Mouse (Mus musculus): ENCODE results near the gene Eml4. TPM values are rescaled to one million over a fixed set of nuclear protein-coding genes. Genes with fewer than 3 reads are reported as not detected.

Eml4 gene
- polyA plus RNA-seq, 1 experiment from 2014 or later = 31.1 TPM

GRCm38 (mm10) chr17:83394013-83394412 is 43.3 kb downstream of the Eml4 start:
- no peak overlapping the region for H3K4me2 ChIP-seq
- 0 out of 2 replicates have a peak, but pooled peaks cover 4% of the 10 kb centered on the region for H3K4me1 ChIP-seq
- ATAC-seq (ENCODE audit: insufficient read depth, low FRiP score, low read depth) = no peak
- no peaks in the 10 kb centered on the region for H3K36me3 ChIP-seq
- no peak overlapping the region for H3K9ac ChIP-seq
- no peak overlapping the region for H3K27ac ChIP-seq
- no peaks in the 10 kb centered on the region for H3K9me3 ChIP-seq
- H3K27me3 ChIP-seq (replicated peaks) = no peaks in the 10 kb centered on the region
- no peak overlapping the region for H3K4me3 ChIP-seq (replicated peaks)
- WGBS = 78% methylated on average over 3 of the region's 3 CpGs

GRCm38 (mm10) chr17:83397571-83398100 is 46.9 kb downstream of the Eml4 start:
- Histone ChIP-seq H3K4me1 (0 out of 2 replicates have a peak, but pooled peaks cover 4% of the 10 kb centered on the region), H3K9me3 (no peaks in the 10 kb centered on the region), H3K9ac (no peak overlapping the region), H3K36me3 (no peaks in the 10 kb centered on the region), H3K4me3 (replicated peaks) (no peak overlapping the region), H3K27me3 (replicated peaks) (no peaks in the 10 kb centered on the region), H3K4me2 (no peak overlapping the region), H3K27ac (peak overlapping the region; percentile 63)
- ATAC-seq (ENCODE audit: insufficient read depth, low FRiP score, low read depth) = no peak
- WGBS = 44% methylated on average over 6 of the region's 6 CpGs

GRCm38 (mm10) chr17:83398756-83399155 is 48.0 kb downstream of the Eml4 start:
- Histone ChIP-seq H3K27ac (no peak overlapping the region), H3K4me1 (0 out of 2 replicates have a peak, but pooled peaks cover 4% of the 10 kb centered on the region), H3K4me3 (replicated peaks) (no peak overlapping the region), H3K27me3 (replicated peaks) (no peaks in the 10 kb centered on the region), H3K9ac (no peak overlapping the region), H3K36me3 (no peaks in the 10 kb centered on the region), H3K4me2 (no peak overlapping the region), H3K9me3 (no peaks in the 10 kb centered on the region)
- ATAC-seq (ENCODE audit: insufficient read depth, low FRiP score, low read depth) = no peak
- 90% methylated on average over 1 of the region's 1 CpGs for WGBS

- Histone ChIP-seq H3K9ac (no peak overlapping the region), H3K4me1 (no peaks in the 10 kb centered on the region), H3K9me3 (no peaks in the 10 kb centered on the region), H3K36me3 (no peaks in the 10 kb centered on the region), H3K4me3 (replicated peaks) (no peak overlapping the region), H3K27ac (no peak overlapping the region), H3K27me3 (replicated peaks) (no peaks in the 10 kb centered on the region), H3K4me2 (no peak overlapping the region)
- 67% methylated on average over 4 of the region's 4 CpGs for WGBS
- ATAC-seq (ENCODE audit: insufficient read depth, low FRiP score, low read depth) = no peak
These were observed 79.9 kb downstream of the Eml4 start for GRCm38 (mm10) chr17:83430607-83431006.

DNA sequence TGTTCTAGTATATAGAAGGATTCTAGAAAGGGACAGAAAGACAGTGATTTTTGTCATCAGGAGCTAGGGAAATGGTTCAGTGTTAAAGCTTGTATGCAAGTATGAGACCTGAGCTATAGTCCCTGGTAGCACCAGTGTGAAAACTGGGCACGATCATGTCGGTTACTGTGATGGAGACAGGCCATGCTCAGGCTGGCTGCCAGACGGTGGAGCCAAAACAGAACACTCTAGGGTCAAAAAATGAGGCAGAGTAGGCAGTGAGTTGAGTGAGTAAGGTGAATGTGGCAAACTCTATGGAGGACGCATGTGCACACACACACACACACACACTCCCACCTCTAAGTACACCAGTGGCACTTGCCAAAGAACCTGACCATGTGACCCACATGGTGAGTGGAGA is 92.7 kb downstream of the Eml4 start:
- H3K36me3 ChIP-seq = peaks cover 17% of the 10 kb centered on the region
- H3K27ac ChIP-seq = no peak overlapping the region
- H3K4me3 ChIP-seq (replicated peaks) = no peak overlapping the region
- H3K27me3 ChIP-seq (replicated peaks) = no peaks in the 10 kb centered on the region
- no peak overlapping the region for H3K4me2 ChIP-seq
- WGBS = 87% methylated on average over 4 of the region's 4 CpGs
- H3K9me3 ChIP-seq = no peaks in the 10 kb centered on the region
- no peaks in the 10 kb centered on the region for H3K4me1 ChIP-seq
- H3K9ac ChIP-seq = no peak overlapping the region
- no peak for ATAC-seq (ENCODE audit: insufficient read depth, low FRiP score, low read depth)

- Histone ChIP-seq H3K36me3 (peaks cover 11% of the 10 kb centered on the region), H3K9ac (no peak overlapping the region), H3K27ac (no peak overlapping the region), H3K9me3 (no peaks in the 10 kb centered on the region), H3K4me2 (no peak overlapping the region), H3K4me1 (no peaks in the 10 kb centered on the region), H3K27me3 (replicated peaks) (no peaks in the 10 kb centered on the region), H3K4me3 (replicated peaks) (no peak overlapping the region)
- WGBS = 79% methylated on average over 2 of the region's 2 CpGs
- no peak for ATAC-seq (ENCODE audit: insufficient read depth, low FRiP score, low read depth)
These were observed 98.9 kb downstream of the Eml4 start for GRCm38 (mm10) chr17:83449583-83449982.

GRCm38 (mm10) chr17:83451367-83451766 is 100.6 kb downstream of the Eml4 start:
- Histone ChIP-seq H3K4me3 (replicated peaks) (no peak overlapping the region), H3K27me3 (replicated peaks) (no peaks in the 10 kb centered on the region), H3K36me3 (peaks cover 11% of the 10 kb centered on the region), H3K27ac (no peak overlapping the region), H3K9me3 (no peaks in the 10 kb centered on the region), H3K4me1 (no peaks in the 10 kb centered on the region), H3K4me2 (no peak overlapping the region), H3K9ac (no peak overlapping the region)
- ATAC-seq (ENCODE audit: insufficient read depth, low FRiP score, low read depth) = no peak
- 85% methylated on average over 8 of the region's 8 CpGs for whole genome bisulfite sequencing

DNA sequence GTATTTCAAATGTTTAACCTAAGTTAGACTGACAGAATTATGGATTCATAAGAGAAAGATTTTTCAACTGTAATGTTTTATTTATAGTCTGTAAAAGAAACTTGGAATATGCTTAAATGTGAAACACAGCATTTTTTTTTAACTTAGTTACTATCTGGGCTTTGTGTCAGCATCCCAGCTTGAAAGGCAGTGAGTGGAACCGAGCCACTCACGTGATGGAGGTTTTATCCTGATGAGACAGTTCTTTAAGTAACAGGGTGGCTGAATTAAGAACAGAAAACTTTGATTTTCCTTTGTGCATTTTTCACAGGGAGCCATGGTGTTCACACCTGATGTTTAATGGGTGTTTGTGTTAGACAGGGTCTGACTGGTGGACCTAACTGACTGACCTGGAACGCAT is 101.1 kb downstream of the Eml4 start:
- 92% methylated on average over 3 of the region's 3 CpGs for WGBS
- Histone ChIP-seq H3K9me3 (no peaks in the 10 kb centered on the region), H3K4me3 (replicated peaks) (no peak overlapping the region), H3K9ac (no peak overlapping the region), H3K27me3 (replicated peaks) (no peaks in the 10 kb centered on the region), H3K4me2 (no peak overlapping the region), H3K27ac (no peak overlapping the region), H3K4me1 (no peaks in the 10 kb centered on the region), H3K36me3 (peaks cover 12% of the 10 kb centered on the region)
- ATAC-seq (ENCODE audit: insufficient read depth, low FRiP score, low read depth) = no peak

DNA sequence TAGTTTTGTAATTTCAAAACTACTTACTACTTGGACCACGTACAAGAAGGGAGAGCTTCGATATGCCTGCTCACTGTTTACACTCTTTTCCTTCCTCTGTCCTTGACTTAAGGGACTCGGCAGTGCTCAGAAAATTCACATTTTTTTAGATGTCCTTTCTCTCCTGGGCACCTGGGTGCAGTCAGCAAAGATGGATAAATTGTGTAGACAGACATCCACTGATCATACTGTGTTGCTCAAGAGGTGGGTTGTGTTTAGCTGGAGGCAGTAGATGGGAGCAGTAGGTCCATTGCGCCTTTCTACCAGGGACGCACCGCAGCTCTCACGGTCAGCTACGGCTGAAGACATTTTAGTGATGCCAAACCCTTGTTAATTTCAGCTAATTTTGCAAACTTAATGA is 101.7 kb downstream of the Eml4 start:
- WGBS = 94% methylated on average over 8 of the region's 8 CpGs

GRCm38 (mm10) chr17:83453587-83453986 is 102.9 kb downstream of the Eml4 start:
- Histone ChIP-seq H3K9me3 (no peaks in the 10 kb centered on the region), H3K27ac (no peak overlapping the region), H3K4me2 (no peak overlapping the region), H3K36me3 (peaks cover 18% of the 10 kb centered on the region), H3K9ac (no peak overlapping the region), H3K27me3 (replicated peaks) (no peaks in the 10 kb centered on the region), H3K4me1 (no peaks in the 10 kb centered on the region), H3K4me3 (replicated peaks) (no peak overlapping the region)
- ATAC-seq (ENCODE audit: insufficient read depth, low FRiP score, low read depth) = no peak
- WGBS = 68% methylated on average over 5 of the region's 5 CpGs

More for the DNA sequence above, 101.7 kb downstream of the Eml4 start:
- Histone ChIP-seq H3K27ac (no peak overlapping the region), H3K36me3 (peaks cover 18% of the 10 kb centered on the region), H3K4me1 (no peaks in the 10 kb centered on the region), H3K27me3 (replicated peaks) (no peaks in the 10 kb centered on the region), H3K4me3 (replicated peaks) (no peak overlapping the region), H3K9me3 (no peaks in the 10 kb centered on the region), H3K9ac (no peak overlapping the region), H3K4me2 (no peak overlapping the region)
- no peak for ATAC-seq (ENCODE audit: insufficient read depth, low FRiP score, low read depth)

DNA sequence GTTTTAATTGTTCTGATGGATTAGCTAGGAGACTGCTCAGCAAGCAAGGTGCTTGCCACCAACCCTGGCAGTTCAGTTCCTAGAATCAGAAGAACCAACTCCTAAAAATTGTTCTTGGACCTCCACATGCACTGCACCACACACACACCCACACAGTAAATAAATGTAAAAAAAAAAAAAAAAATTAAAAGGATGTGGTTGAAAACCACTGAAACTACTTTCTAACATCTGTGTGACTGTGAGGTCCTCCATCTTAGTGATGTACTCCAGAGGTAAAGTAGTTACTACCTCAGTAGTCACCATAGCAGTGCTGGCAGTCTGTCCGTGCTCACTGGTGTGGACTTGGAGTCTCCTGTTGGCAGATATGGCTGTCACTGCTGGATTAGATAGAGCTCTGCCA is 106.5 kb downstream of the Eml4 start:
- WGBS = 85% methylated on average over 1 of the region's 1 CpGs
- Histone ChIP-seq H3K9ac (no peak overlapping the region), H3K4me1 (no peaks in the 10 kb centered on the region), H3K4me2 (no peak overlapping the region), H3K27ac (no peak overlapping the region), H3K36me3 (peaks cover 19% of the 10 kb centered on the region), H3K4me3 (replicated peaks) (no peak overlapping the region), H3K9me3 (no peaks in the 10 kb centered on the region), H3K27me3 (replicated peaks) (no peaks in the 10 kb centered on the region)
- ATAC-seq (ENCODE audit: insufficient read depth, low FRiP score, low read depth) = no peak

- Histone ChIP-seq H3K9ac (no peak overlapping the region), H3K4me3 (replicated peaks) (no peak overlapping the region), H3K27me3 (replicated peaks) (no peaks in the 10 kb centered on the region), H3K4me2 (no peak overlapping the region), H3K4me1 (no peaks in the 10 kb centered on the region), H3K27ac (no peak overlapping the region), H3K9me3 (no peaks in the 10 kb centered on the region), H3K36me3 (peaks cover 23% of the 10 kb centered on the region)
- ATAC-seq (ENCODE audit: insufficient read depth, low FRiP score, low read depth) = no peak
- 88% methylated on average over 5 of the region's 5 CpGs for WGBS
These were observed 115.2 kb downstream of the Eml4 start for GRCm38 (mm10) chr17:83465969-83466368.

DNA sequence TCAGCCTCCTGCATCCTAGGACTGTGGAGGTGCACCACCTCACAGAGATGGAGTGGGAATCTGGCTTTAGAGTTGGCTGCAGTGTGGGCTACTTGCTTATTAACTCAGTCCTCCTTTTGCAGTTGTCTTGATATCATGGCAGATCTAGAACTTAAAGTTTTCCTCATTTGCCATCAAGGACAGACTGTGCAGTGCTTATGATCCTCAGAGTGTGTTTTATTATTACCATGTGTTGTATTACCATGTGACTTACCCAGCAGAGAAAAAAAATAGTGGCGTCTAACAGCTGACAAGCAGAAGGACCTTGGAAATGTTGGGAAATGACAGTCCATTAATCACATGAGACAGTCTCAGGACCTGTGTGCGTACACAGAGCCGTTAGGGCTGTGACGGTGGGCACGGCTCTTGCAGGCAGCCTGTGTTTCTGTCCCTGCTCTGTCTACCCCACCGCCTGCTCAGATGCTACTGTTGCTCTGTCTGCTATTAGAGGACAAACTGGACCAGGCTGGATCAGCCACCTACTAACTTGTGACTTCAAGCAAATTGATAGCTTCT is 116.0 kb downstream of the Eml4 start:
- Histone ChIP-seq H3K4me2 (no peak overlapping the region), H3K27me3 (replicated peaks) (no peaks in the 10 kb centered on the region), H3K4me3 (replicated peaks) (no peak overlapping the region), H3K9ac (no peak overlapping the region), H3K27ac (no peak overlapping the region), H3K36me3 (peaks cover 18% of the 10 kb centered on the region), H3K4me1 (no peaks in the 10 kb centered on the region), H3K9me3 (no peaks in the 10 kb centered on the region)
- 54% methylated on average over 6 of the region's 6 CpGs for WGBS
- ATAC-seq (ENCODE audit: insufficient read depth, low FRiP score, low read depth) = no peak; the same call in 1 of the 2 replicates

All from stomach, embryonic 15.5 days (tissue).